Mouse (Mus musculus) midbrain, embryonic 12.5 days (tissue): ENCODE data around the gene Zfp217. TPM values are rescaled to one million over a fixed set of nuclear protein-coding genes. Genes with fewer than 3 reads are reported as not detected.
A peak's percentile ranks its signal among the peaks of the same experiment; 100 is the strongest.
"Not testable (repeated sequence)": the region's sequence is repeated elsewhere in the genome, so short reads cannot be mapped to it uniquely, and the experiment has no call there.

Experiments
- ATAC-seq: fragments of 200-750 bp; cut with Nextera tagmentation; 2 replicates; pipeline ENCODE4 v1.8.0; 2017; ENCODE audit warnings: low read depth, moderate TSS enrichment, moderate library complexity; ENCODE audit not compliant: low FRiP score
- H3K27ac ChIP-seq: fragments of 300-500 bp; sonication (generic); replicated peaks from 2 replicates; pipeline ENCODE4 v1.5.1; 2016; ENCODE audit warnings: mild to moderate bottlenecking
- H3K27me3 ChIP-seq: fragments of 300-500 bp; sonication (generic); 2 replicates; pipeline ENCODE4 v1.6.1; 2016; ENCODE audit warnings: mild to moderate bottlenecking
- H3K36me3 ChIP-seq: fragments of 300-500 bp; sonication (generic); 2 replicates; pipeline ENCODE4 v1.6.1; 2016
- H3K4me1 ChIP-seq: fragments of 300-500 bp; sonication (generic); 2 replicates; pipeline ENCODE4 v1.6.1; 2016
- H3K4me2 ChIP-seq: fragments of 300-500 bp; sonication (generic); replicated peaks from 2 replicates; pipeline ENCODE4 v1.6.1; 2016; ENCODE audit warnings: mild to moderate bottlenecking, moderate library complexity
- H3K4me3 ChIP-seq: fragments of 300-500 bp; sonication (generic); 2 replicates; pipeline ENCODE4 v1.5.1; 2016; ENCODE audit warnings: mild to moderate bottlenecking
- H3K9ac ChIP-seq: fragments of 300-500 bp; sonication (generic); replicated peaks from 2 replicates; pipeline ENCODE4 v1.6.1; 2016; ENCODE audit warnings: mild to moderate bottlenecking, moderate library complexity
- H3K9me3 ChIP-seq: fragments of 300-500 bp; sonication (generic); 2 replicates; pipeline ENCODE4 v1.6.1; 2016; ENCODE audit warnings: mild to moderate bottlenecking
- whole genome bisulfite sequencing: fragments of 180-500 bp; shearing (Covaris S2); methylation state at CpG from one replicate; pipeline ENCODE4 v1.1.7; 2016; 5-methylcytosine and 5-hydroxymethylcytosine counted together
- polyA plus RNA-seq: library from polyadenylated mRNA; unstranded; fragments of >200 nt; fragmentation: Nextera tagmentation; extraction: Ambion mirVana; gene quantifications from 2 replicates; pipeline ENCODE4 v1.2.1, GENCODE M21; 2016

The Zfp217 gene
- polyA plus RNA-seq, 1 experiment from 2014 or later = 3.0 TPM

GRCm38 (mm10) chr2:170180769-170181168, 32.9 kb upstream of the Zfp217 start:
- not testable (repeated sequence) for ATAC-seq, H3K9me3 ChIP-seq, H3K36me3 ChIP-seq, H3K9ac ChIP-seq, H3K27ac ChIP-seq, H3K27me3 ChIP-seq, H3K4me3 ChIP-seq, H3K4me2 ChIP-seq
- 96% methylated on average over 3 of the region's 3 CpGs for WGBS
- peaks cover 21% of the 10 kb centered on the region for H3K4me1 ChIP-seq

- H3K4me2 ChIP-seq = no peak overlapping the region
- no peaks in the 10 kb centered on the region for H3K27me3 ChIP-seq
- 94% methylated on average over 5 of the region's 5 CpGs for WGBS
- H3K4me1 ChIP-seq = peaks cover 18% of the 10 kb centered on the region
- no peak overlapping the region for H3K4me3 ChIP-seq
- no peaks in the 10 kb centered on the region for H3K36me3 ChIP-seq
- H3K9ac ChIP-seq = no peak overlapping the region
- ATAC-seq = no peak
- H3K9me3 ChIP-seq = no peaks in the 10 kb centered on the region
- H3K27ac ChIP-seq = no peak overlapping the region
Measured at GRCm38 (mm10) chr2:170179317-170179716, 31.4 kb upstream of the Zfp217 start.

- no peak for ATAC-seq
- 43% methylated on average over 8 of the region's 8 CpGs for WGBS
- Histone ChIP-seq H3K27me3 (no peaks in the 10 kb centered on the region), H3K9me3 (no peaks in the 10 kb centered on the region), H3K4me2 (no peak overlapping the region), H3K4me1 (peaks cover 18% of the 10 kb centered on the region), H3K4me3 (no peak overlapping the region), H3K9ac (no peak overlapping the region), H3K36me3 (no peaks in the 10 kb centered on the region), H3K27ac (no peak overlapping the region)
Measured at GRCm38 (mm10) chr2:170177323-170177722, 29.4 kb upstream of the Zfp217 start.

DNA sequence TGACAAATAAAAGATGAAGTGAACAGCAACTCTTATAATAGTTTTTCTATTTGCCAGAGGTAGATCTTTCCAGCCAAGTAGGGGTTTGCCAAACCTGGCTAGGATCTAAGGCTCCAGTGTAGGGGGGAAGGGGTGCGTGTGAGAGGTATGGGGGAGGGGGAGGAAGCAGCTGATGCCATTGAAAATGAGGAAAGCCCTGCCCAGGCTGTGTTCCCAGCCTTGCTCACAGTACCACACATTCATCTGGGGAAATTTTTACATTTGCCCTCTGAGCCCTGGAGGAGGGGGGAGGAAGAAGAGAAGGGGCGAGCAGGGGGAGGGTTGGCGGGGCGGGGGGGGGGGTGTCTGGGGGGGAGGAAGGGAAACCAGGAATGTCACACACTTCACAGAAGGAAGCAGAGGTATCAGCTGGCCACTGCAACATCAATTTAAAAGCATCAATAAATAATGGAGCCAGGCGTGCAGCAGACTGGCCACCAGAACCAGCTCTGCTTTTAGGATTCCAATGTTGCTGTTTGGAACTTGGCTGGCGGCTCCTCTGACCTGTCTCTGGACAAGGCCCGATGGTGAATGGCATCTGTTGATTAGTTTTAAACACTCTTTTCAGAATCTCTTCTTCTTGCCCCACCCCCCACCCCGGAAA, 28.5 kb upstream of the Zfp217 start:
- Histone ChIP-seq H3K4me3 (no peak overlapping the region), H3K36me3 (no peaks in the 10 kb centered on the region), H3K9ac (peak overlapping the region; percentile 32; the same call in 1 of the 2 replicates), H3K27me3 (no peaks in the 10 kb centered on the region), H3K9me3 (no peaks in the 10 kb centered on the region), H3K27ac (no peak overlapping the region), H3K4me2 (no peak overlapping the region), H3K4me1 (peaks cover 18% of the 10 kb centered on the region)
- 24% methylated on average over 4 of the region's 8 CpGs for WGBS
- ATAC-seq = peak; percentile 68

- Histone ChIP-seq H3K27me3 (no peaks in the 10 kb centered on the region), H3K4me2 (no peak overlapping the region), H3K4me3 (no peak overlapping the region), H3K4me1 (peaks cover 18% of the 10 kb centered on the region), H3K9me3 (no peaks in the 10 kb centered on the region), H3K9ac (no peak overlapping the region), H3K27ac (no peak overlapping the region), H3K36me3 (no peaks in the 10 kb centered on the region)
- no peak for ATAC-seq
- 72% methylated on average over 7 of the region's 7 CpGs for WGBS
Measured at GRCm38 (mm10) chr2:170175661-170176150, 27.8 kb upstream of the Zfp217 start.

DNA sequence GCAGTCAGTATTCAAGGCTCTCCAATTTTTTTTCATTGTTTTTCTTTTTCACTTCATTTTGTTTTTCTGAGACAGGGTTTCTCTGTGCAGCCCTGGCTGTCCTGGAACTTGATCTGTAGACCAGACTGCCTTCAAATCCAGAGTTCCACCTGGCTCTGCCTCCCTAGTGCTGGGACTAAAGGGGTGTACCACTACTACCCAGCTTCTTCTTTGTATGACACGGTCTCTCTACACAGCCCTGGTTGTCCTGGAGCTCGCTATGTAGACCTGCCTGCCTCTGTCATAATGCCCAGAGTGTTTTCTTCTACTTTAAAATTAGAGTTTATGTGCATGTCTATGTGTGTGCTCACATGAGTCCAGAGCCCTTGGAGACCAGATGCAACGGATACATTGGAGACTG, 27.3 kb upstream of the Zfp217 start:
- 82% methylated on average over 3 of the region's 3 CpGs for WGBS

DNA sequence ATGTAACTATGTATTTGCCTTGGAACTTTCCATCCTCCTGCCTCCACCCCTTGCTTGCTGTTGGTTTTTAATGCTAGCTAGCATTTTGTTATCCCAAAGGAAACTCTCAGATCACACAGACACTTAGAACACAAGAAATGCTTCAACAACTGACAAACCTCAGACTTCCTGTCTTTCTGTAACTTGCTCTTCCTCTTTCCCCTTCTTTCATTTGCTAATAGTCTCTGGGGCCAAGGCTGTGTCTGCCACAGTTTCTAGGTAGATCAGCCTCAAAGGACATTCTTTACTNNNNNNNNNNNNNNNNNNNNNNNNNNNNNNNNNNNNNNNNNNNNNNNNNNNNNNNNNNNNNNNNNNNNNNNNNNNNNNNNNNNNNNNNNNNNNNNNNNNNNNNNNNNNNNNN, 21.2 kb upstream of the Zfp217 start:
- Histone ChIP-seq H3K27me3 (no peaks in the 10 kb centered on the region), H3K4me2 (no peak overlapping the region), H3K9me3 (no peaks in the 10 kb centered on the region), H3K4me3 (no peak overlapping the region), H3K27ac (no peak overlapping the region), H3K9ac (no peak overlapping the region), H3K4me1 (peaks cover 1% of the 10 kb centered on the region), H3K36me3 (no peaks in the 10 kb centered on the region)
- ATAC-seq = no peak

More for the DNA sequence above, 27.3 kb upstream of the Zfp217 start:
- no peak overlapping the region for H3K4me3 ChIP-seq
- H3K4me2 ChIP-seq = no peak overlapping the region
- H3K36me3 ChIP-seq = no peaks in the 10 kb centered on the region
- no peak overlapping the region for H3K27ac ChIP-seq
- H3K9me3 ChIP-seq = no peaks in the 10 kb centered on the region
- H3K27me3 ChIP-seq = no peaks in the 10 kb centered on the region
- ATAC-seq = no peak
- H3K4me1 ChIP-seq = peaks cover 18% of the 10 kb centered on the region
- no peak overlapping the region for H3K9ac ChIP-seq

GRCm38 (mm10) chr2:170165649-170166048, 17.7 kb upstream of the Zfp217 start:
- Histone ChIP-seq H3K9me3 (no peaks in the 10 kb centered on the region), H3K4me2 (no peak overlapping the region), H3K4me3 (no peak overlapping the region), H3K36me3 (no peaks in the 10 kb centered on the region), H3K4me1 (no peaks in the 10 kb centered on the region), H3K9ac (no peak overlapping the region), H3K27me3 (no peaks in the 10 kb centered on the region), H3K27ac (no peak overlapping the region)
- WGBS = 75% methylated on average over 10 of the region's 10 CpGs
- no peak for ATAC-seq

DNA sequence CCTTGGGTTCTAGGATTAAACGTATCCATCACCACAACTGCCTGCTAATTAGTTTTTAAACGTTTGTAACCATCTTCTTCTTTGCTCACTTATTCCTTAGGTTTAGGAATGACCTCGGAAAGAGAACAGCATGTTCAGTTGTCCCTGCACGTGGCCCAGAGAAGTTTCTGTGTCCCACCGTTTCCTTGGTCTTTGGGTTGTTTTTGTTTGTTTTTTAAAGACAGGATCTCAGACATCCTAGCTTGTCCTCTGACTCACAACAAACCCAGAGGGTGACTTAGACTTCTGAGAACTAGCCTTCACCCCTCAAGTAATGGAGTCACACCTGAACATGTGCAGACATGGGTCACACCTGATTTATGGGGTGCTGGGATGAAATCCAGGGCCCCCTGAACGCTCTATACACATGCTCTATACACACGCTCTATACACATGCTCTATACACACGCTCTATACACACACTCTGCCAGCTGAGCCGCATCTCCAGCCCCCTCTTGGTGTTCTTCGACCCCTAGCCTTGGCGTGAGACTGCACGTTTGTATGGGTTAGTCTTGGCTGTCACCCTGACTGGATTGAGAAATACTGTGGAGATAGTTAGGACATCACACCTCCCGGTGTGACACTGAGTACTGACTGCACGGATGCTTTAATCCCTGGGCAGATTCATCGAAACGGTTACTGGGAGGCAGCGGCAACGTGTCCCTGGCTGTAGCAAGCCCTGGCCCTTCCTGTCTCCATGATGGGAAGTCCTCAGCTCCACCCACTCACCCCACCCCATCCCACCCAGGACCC, 16.0 kb upstream of the Zfp217 start:
- 84% methylated on average over 18 of the region's 18 CpGs for WGBS
- Histone ChIP-seq H3K4me2 (no peak overlapping the region), H3K4me3 (no peak overlapping the region), H3K27ac (no peak overlapping the region), H3K9me3 (no peaks in the 10 kb centered on the region), H3K36me3 (no peaks in the 10 kb centered on the region), H3K4me1 (peaks cover 10% of the 10 kb centered on the region), H3K27me3 (no peaks in the 10 kb centered on the region), H3K9ac (no peak overlapping the region)
- ATAC-seq = no peak

- Histone ChIP-seq H3K4me2 (no peak overlapping the region), H3K4me3 (no peak overlapping the region), H3K27ac (no peak overlapping the region), H3K27me3 (0 out of 2 replicates have a peak, but pooled peaks cover 3% of the 10 kb centered on the region), H3K9me3 (no peaks in the 10 kb centered on the region), H3K4me1 (peaks cover 17% of the 10 kb centered on the region), H3K9ac (no peak overlapping the region), H3K36me3 (no peaks in the 10 kb centered on the region)
- WGBS = 46% methylated on average over 15 of the region's 15 CpGs
- ATAC-seq = no peak
Measured at GRCm38 (mm10) chr2:170159795-170160568, 12.1 kb upstream of the Zfp217 start.

DNA sequence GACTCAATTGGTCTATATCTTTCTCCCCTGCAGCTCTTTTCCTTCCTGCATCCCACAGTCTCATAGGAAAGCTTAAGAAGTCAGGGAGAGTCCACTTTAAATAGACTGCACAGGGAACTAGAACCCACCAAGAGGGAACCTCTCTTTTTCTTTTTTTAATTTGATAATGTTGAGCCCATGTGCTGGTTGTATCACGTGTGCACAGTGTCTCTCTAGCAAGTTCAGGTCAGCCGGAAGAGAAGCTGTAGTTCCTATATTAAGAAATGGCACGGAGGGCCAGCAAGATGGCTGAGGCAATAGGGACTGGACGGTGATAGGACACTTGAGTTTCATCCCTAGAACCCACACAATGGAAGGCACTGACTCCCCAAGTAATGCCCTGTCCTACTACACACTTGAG, 11.1 kb upstream of the Zfp217 start:
- 85% methylated on average over 4 of the region's 4 CpGs for WGBS
- H3K36me3 ChIP-seq = no peaks in the 10 kb centered on the region
- H3K4me1 ChIP-seq = peaks cover 20% of the 10 kb centered on the region
- no peak overlapping the region for H3K9ac ChIP-seq
- H3K4me3 ChIP-seq = no peak overlapping the region
- H3K27me3 ChIP-seq = 0 out of 2 replicates have a peak, but pooled peaks cover 3% of the 10 kb centered on the region
- ATAC-seq = no peak
- no peaks in the 10 kb centered on the region for H3K9me3 ChIP-seq
- no peak overlapping the region for H3K4me2 ChIP-seq
- no peak overlapping the region for H3K27ac ChIP-seq

DNA sequence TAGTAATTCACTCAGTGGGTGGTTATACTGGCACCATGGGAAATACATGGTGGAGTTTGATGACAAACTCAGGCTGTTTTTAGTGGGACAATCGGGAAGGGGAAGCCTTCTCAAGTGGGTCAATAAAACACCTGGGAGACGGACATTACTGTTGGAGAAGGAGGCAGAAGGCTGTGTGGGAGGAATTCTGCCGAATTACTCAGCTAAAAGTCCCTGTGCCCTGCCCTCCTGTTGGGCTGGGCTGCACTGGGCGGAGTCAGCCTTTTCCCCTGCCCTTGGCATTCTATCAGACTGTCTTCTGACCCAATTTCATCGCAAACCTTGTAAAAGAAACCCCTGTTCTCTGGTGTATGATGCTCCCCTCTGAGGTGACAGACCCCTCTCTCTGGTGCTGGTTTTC, 10.3 kb upstream of the Zfp217 start:
- Histone ChIP-seq H3K4me2 (no peak overlapping the region), H3K36me3 (no peaks in the 10 kb centered on the region), H3K4me3 (no peak overlapping the region), H3K4me1 (peaks cover 27% of the 10 kb centered on the region), H3K27ac (no peak overlapping the region), H3K27me3 (0 out of 2 replicates have a peak, but pooled peaks cover 3% of the 10 kb centered on the region), H3K9ac (no peak overlapping the region), H3K9me3 (no peaks in the 10 kb centered on the region)
- 43% methylated on average over 5 of the region's 5 CpGs for WGBS
- ATAC-seq = no peak
